Mouse (Mus musculus) midbrain, embryonic 14.5 days (tissue): ENCODE measurements at regions not wholly inside any gene's neighbourhood (a gene's known extent, or its start where the extent isn't known, plus 50 kb on each side); places are given as distances from the start of the nearest gene placed in this dataset.

ENCODE experiments used
- ATAC-seq: fragments of 200-750 bp; cut with Nextera tagmentation; 2 replicates; pipeline ENCODE4 v1.8.0; 2017; ENCODE audit warnings: moderate number of reproducible peaks, moderate library complexity; ENCODE audit not compliant: low FRiP score, low TSS enrichment
- DNase-seq: peaks from one replicate; pipeline ENCODE4 v3.0.0-alpha.2; 2015
- H3K27ac ChIP-seq: fragments of 300-500 bp; sonication (generic); replicated peaks from 2 replicates; pipeline ENCODE4 v1.5.1; 2014; ENCODE audit warnings: mild to moderate bottlenecking, low read depth, low read length, moderate library complexity
- H3K27me3 ChIP-seq: fragments of 300-500 bp; sonication (generic); 2 replicates; pipeline ENCODE4 v1.6.1; 2014; ENCODE audit warnings: low read length, control low read depth, mixed read lengths; ENCODE audit not compliant: control insufficient read depth, insufficient read depth
- H3K36me3 ChIP-seq: fragments of 300-500 bp; sonication (generic); 2 replicates; pipeline ENCODE4 v1.6.1; 2014; ENCODE audit warnings: low read length, control low read depth; ENCODE audit not compliant: control insufficient read depth, insufficient read depth
- H3K4me1 ChIP-seq: fragments of 300-500 bp; sonication (generic); 2 replicates; pipeline ENCODE4 v1.6.1; 2014; ENCODE audit warnings: mild to moderate bottlenecking, antibody characterized with exemption, low read length, control low read depth; ENCODE audit not compliant: control insufficient read depth, insufficient read depth
- H3K4me2 ChIP-seq: fragments of 300-500 bp; sonication (generic); 2 replicates; pipeline ENCODE4 v1.6.1; 2014; ENCODE audit warnings: mild to moderate bottlenecking, low read length, moderate library complexity
- H3K4me3 ChIP-seq: fragments of 300-500 bp; sonication (generic); replicated peaks from 2 replicates; pipeline ENCODE4 v1.5.1; 2014; ENCODE audit warnings: low read depth, low read length
- H3K9ac ChIP-seq: fragments of 300-500 bp; sonication (generic); replicated peaks from 2 replicates; pipeline ENCODE4 v1.6.1; 2014; ENCODE audit warnings: mild to moderate bottlenecking, low read length, moderate library complexity
- H3K9me3 ChIP-seq: fragments of 300-500 bp; sonication (generic); 2 replicates; pipeline ENCODE4 v1.6.1; 2016; ENCODE audit warnings: low read length, control low read depth, mixed read lengths; ENCODE audit not compliant: control insufficient read depth
- WGBS: fragments of 180-500 bp; shearing (Covaris S2); extraction: QIAGEN DNeasy Blood & Tissue Kit; methylation state at CpG from one replicate; pipeline ENCODE4 v1.1.7; 2014; 5-methylcytosine and 5-hydroxymethylcytosine counted together

DNA sequence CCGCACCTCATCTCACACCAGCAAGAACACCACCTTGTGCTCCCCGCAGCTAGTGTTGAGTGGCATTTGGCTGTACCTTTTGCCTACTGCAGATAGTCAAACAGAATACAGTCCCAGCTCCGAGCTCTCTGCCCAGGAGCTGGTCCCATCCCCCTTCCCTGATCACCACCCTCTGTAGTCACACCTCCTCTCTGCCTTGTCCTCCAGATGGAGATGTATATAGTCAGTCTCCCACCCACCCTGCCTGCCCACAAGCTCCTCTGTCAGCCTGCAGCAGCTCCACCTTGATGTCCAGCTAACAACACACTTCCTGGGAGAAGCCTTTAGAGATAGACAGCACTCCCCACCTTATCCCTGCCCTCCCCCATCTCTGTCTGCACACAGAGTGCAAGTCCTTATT is 115.7 kb upstream of the Sox5 start:
- H3K4me3 ChIP-seq: no peak overlapping the region
- no peak for DNase-seq
- WGBS: 82% methylated on average over 3 of the region's 3 CpGs

DNA sequence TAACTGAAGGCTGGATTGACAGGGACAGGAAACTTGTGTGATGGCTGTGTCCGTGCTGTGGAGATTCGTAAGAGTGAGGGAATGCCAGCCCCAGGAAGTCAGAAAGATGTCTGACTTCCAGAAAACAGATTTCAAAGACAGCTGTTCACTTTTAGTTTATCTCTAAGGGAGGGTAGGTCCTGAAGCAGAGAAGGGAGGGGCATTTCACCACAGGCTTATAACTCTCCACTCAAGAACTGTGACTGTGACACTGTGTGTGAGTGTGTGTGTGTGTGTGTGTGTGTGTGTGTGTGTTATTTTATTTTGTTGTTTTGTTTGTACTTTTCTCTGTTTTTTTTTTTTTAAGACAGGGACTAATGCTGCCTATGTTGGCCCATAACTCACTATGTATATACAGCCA is 109.1 kb upstream of the Sox5 start:
- Histone ChIP-seq H3K36me3 (no peaks in the 10 kb centered on the region), H3K9ac (no peak overlapping the region), H3K27ac (no peak overlapping the region), H3K4me3 (no peak overlapping the region), H3K4me2 (no peak overlapping the region), H3K27me3 (no peaks in the 10 kb centered on the region), H3K4me1 (no peaks in the 10 kb centered on the region), H3K9me3 (no peaks in the 10 kb centered on the region)
- DNase-seq: no peak
- ATAC-seq: no peak
- 56% methylated on average over 2 of the region's 2 CpGs for WGBS

More for the DNA sequence above, 115.7 kb upstream of the Sox5 start:
- no peaks in the 10 kb centered on the region for H3K9me3 ChIP-seq
- no peaks in the 10 kb centered on the region for H3K27me3 ChIP-seq
- no peak overlapping the region for H3K9ac ChIP-seq
- H3K36me3 ChIP-seq: no peaks in the 10 kb centered on the region
- H3K4me1 ChIP-seq: no peaks in the 10 kb centered on the region; the same call in 1 of the 2 replicates
- no peak overlapping the region for H3K4me2 ChIP-seq
- ATAC-seq: no peak
- no peak overlapping the region for H3K27ac ChIP-seq

DNA sequence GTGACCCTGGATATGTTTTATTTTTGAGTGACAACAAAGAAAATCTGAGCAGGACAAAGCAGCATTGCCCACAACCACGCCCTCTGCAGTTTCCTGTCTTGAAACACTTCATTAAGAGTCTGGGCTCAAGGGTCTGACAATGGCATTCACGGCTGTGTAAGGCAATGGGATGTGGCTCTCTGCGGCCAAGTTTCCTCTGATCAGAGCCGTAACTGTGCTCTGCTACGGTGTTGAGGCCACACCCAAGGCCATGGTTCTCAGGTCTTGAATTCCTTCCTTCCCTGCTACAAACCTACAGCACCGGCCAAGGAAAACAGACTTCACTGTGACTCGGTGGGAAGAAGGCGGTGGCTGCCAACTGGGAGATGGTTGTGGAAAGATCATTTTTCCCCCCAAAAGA is 108.4 kb upstream of the Sox5 start:
- Histone ChIP-seq H3K27ac (no peak overlapping the region), H3K4me3 (no peak overlapping the region), H3K9me3 (no peaks in the 10 kb centered on the region), H3K4me2 (no peak overlapping the region), H3K27me3 (no peaks in the 10 kb centered on the region), H3K4me1 (no peaks in the 10 kb centered on the region), H3K9ac (no peak overlapping the region), H3K36me3 (no peaks in the 10 kb centered on the region)
- no peak for ATAC-seq
- 67% methylated on average over 8 of the region's 8 CpGs for WGBS
- DNase-seq: no peak

DNA sequence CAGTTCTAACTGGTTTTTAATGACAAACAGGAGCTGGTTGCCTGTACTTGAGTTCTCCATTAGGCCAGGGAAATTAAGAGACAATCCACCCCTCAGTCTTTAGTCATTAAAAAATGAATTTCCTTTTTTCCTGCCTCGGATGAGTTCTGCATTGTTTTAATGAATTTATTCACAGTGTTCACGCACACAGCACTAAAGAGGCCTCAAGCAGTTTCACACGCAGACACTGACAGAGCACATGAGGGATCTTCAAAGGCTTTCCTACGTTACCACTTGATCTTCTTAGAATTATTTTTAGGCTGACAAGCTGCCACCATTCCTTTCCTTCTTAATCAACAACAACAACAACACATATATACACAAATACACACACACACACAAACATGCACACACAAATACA is 101.3 kb upstream of the Sox5 start:
- ATAC-seq: no peak

DNA sequence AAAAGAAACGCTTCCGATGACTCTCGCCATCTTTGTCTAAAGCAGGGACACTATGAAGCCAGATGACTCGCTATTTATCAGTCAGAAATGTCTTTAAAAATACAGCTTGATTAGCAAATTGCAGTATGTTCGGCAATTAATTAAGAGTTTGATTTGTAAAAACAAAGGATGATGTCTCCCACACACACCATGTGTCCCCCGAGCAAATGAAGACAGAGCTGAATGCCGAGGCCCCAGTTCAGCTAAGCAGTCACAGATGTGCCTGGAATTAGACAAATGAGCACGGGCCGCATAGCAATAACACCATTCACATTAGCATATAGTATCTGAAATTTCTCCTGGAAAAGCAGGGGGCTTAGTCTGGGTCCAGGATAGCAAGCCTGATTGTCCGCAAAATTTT is 98.3 kb upstream of the Sox5 start:
- H3K9me3 ChIP-seq: no peaks in the 10 kb centered on the region

More for the DNA sequence above, 101.3 kb upstream of the Sox5 start:
- WGBS: 52% methylated on average over 4 of the region's 4 CpGs
- Histone ChIP-seq H3K4me3 (no peak overlapping the region), H3K36me3 (no peaks in the 10 kb centered on the region), H3K4me1 (no peaks in the 10 kb centered on the region), H3K27ac (no peak overlapping the region), H3K27me3 (no peaks in the 10 kb centered on the region), H3K9me3 (no peaks in the 10 kb centered on the region), H3K9ac (no peak overlapping the region), H3K4me2 (no peak overlapping the region)
- DNase-seq: peak; percentile 48

DNA sequence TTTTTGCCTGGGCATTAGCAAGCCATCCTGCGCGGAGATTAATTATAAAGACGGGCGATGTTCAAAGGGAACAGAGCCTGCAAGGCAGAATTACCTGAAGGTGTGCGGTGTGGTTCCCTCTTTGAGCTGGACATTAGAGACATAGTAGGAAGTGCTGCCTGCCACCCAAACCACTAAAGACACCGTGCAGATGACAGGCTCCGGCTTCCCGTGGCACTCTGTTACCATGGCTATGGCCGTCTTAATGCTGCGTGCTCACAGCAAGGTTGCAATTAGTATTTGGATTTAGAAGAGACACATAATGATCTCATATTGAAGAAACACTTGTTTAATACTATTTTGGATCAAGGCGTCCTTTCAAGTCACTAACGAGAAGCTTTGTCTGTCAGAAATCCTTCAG is 95.0 kb upstream of the Sox5 start:
- Histone ChIP-seq H3K4me1 (0 out of 2 replicates have a peak, but pooled peaks cover 6% of the 10 kb centered on the region), H3K4me3 (no peak overlapping the region), H3K9me3 (no peaks in the 10 kb centered on the region), H3K4me2 (no peak overlapping the region), H3K36me3 (no peaks in the 10 kb centered on the region), H3K27ac (no peak overlapping the region), H3K27me3 (no peaks in the 10 kb centered on the region), H3K9ac (no peak overlapping the region)
- no peak for ATAC-seq
- whole genome bisulfite sequencing: 64% methylated on average over 12 of the region's 12 CpGs
- peak; percentile 36 for DNase-seq

More for the DNA sequence above, 98.3 kb upstream of the Sox5 start:
- Histone ChIP-seq H3K36me3 (no peaks in the 10 kb centered on the region), H3K4me3 (no peak overlapping the region), H3K27me3 (no peaks in the 10 kb centered on the region), H3K27ac (no peak overlapping the region), H3K4me2 (no peak overlapping the region), H3K9ac (no peak overlapping the region), H3K4me1 (0 out of 2 replicates have a peak, but pooled peaks cover 6% of the 10 kb centered on the region)
- WGBS: 81% methylated on average over 10 of the region's 10 CpGs
- DNase-seq (no peak), ATAC-seq (no peak)

DNA sequence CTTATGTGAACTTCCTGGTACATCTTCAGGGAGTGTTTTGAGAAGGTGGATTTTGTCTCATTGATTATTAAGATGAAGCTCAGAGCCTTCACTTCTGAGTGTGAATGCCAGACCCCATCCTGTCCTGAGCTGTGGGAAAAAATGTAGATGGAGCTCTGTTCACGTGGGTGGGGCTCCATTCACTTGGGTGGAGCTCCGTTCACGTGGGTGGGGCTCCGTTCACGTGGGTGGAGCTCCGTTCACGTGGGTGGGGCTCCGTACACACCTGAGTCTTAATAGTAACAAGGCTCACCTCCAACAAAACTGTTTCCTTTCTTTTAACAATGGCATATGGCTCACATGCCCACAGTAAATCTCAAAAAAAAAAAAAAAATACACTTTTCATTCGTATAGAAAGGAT is 94.1 kb upstream of the Sox5 start:
- Histone ChIP-seq H3K4me1 (0 out of 2 replicates have a peak, but pooled peaks cover 6% of the 10 kb centered on the region), H3K27ac (no peak overlapping the region), H3K36me3 (no peaks in the 10 kb centered on the region), H3K27me3 (no peaks in the 10 kb centered on the region), H3K9me3 (no peaks in the 10 kb centered on the region), H3K4me3 (no peak overlapping the region), H3K4me2 (no peak overlapping the region), H3K9ac (no peak overlapping the region)
- no peak for ATAC-seq
- DNase-seq: no peak
- 75% methylated on average over 9 of the region's 9 CpGs for WGBS

DNA sequence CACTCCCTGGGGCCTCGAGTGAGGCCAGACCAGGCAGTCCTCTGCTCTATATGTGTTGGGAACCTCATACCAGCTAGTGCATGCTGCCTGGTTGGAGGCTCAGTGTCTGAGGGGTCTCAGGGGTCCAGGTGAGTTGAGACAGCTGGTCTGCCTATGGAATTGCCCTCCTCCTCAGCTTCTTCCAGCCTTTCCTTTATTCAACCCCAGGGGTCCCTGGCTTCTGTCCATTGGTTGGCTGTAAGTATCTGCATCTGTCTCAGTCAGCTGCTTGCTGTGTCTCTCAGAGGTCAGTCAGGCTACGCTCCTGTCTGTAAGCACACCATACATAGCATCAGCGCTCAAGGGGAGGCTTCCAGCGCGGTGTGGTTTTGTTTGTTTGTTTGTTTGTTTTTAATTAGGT is 92.5 kb upstream of the Sox5 start:
- no peak overlapping the region for H3K4me2 ChIP-seq
- ATAC-seq (no peak), DNase-seq (no peak)
- no peak overlapping the region for H3K4me3 ChIP-seq
- no peaks in the 10 kb centered on the region for H3K9me3 ChIP-seq
- H3K27ac ChIP-seq: no peak overlapping the region
- H3K9ac ChIP-seq: no peak overlapping the region
- no peaks in the 10 kb centered on the region for H3K36me3 ChIP-seq
- 0 out of 2 replicates have a peak, but pooled peaks cover 6% of the 10 kb centered on the region for H3K4me1 ChIP-seq
- WGBS: 84% methylated on average over 5 of the region's 5 CpGs
- H3K27me3 ChIP-seq: no peaks in the 10 kb centered on the region

DNA sequence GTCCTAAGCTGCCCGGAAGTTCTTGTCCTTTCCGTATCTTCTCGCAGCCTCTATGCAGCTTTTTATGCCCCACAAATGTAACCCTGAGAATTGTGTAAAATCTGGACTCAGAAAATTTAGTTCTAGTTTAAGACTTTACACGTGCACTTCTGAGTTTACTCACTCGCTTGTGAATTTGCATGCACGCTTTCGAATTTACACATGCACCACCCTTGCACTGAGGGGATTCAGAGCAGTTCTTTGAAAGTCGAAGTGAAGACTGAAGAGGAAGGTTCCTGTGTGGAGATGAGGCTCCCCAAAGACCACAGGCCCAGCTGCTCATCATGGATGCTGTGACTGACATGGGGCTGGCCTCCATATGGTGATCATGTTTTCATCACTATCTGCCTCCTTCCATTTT is 89.2 kb upstream of the Sox5 start:
- no peak overlapping the region for H3K9ac ChIP-seq
- WGBS: 91% methylated on average over 8 of the region's 8 CpGs
- DNase-seq (no peak), ATAC-seq (no peak)
- H3K4me3 ChIP-seq: no peak overlapping the region
- H3K9me3 ChIP-seq: no peaks in the 10 kb centered on the region
- H3K27me3 ChIP-seq: no peaks in the 10 kb centered on the region; the same call in 1 of the 2 replicates
- no peaks in the 10 kb centered on the region for H3K36me3 ChIP-seq
- no peak overlapping the region for H3K27ac ChIP-seq
- H3K4me2 ChIP-seq: no peak overlapping the region
- peaks cover 7% of the 10 kb centered on the region; the same call in 1 of the 2 replicates for H3K4me1 ChIP-seq
